Mouse (Mus musculus): ENCODE measurements around the gene Fzd9. TPM values are rescaled to one million over a fixed set of nuclear protein-coding genes. Genes with fewer than 3 reads are reported as not detected.

The Fzd9 gene
- not detected for polyA plus RNA-seq (2017; shearing (Covaris generic))

DNA sequence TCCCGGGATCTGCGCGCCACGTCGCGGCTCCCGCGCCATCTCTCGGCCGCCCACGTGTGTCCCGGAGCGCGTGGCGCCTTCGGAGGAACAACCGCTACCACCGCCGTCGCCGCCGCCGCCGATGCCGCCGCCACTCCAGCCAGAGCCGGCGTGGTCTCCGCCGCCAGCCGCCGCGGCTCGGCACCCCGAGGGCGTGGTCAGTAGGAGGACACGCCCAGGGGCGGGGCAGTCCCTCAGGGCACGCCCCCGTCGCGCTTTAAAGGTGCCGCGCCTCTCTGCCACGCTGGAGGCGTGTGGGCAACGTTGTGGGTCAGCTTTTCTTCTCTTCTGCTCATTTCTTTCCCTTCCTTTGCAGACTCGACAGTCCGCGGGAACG, at the start of gene Fzd9:
Fzd9 (minus strand) TSS at position 152 of the 376 bp plus-strand sequence.

Other genes with a start within 250 kb of the Fzd9 start
- gene Abhd11, start 242.1 kb downstream of the Fzd9 start, polyA plus RNA-seq (2017; shearing (Covaris generic)), result 92.5 TPM
- 24.8 TPM for gene Stx1a, start 227.7 kb downstream of the Fzd9 start, polyA plus RNA-seq (2017; shearing (Covaris generic))
- gene Dnajc30, start 187.0 kb downstream of the Fzd9 start, polyA plus RNA-seq (2017; shearing (Covaris generic)), result 20.5 TPM
- gene Bud23, start 186.3 kb downstream of the Fzd9 start, polyA plus RNA-seq (2017; shearing (Covaris generic)), result 110 TPM
- gene Vps37d, start 173.0 kb downstream of the Fzd9 start, polyA plus RNA-seq (2017; shearing (Covaris generic)), result 0.19 TPM
- gene Mlxipl, start 161.3 kb downstream of the Fzd9 start, polyA plus RNA-seq (2017; shearing (Covaris generic)), result 0.20 TPM
- gene Tbl2, start 101.6 kb downstream of the Fzd9 start, polyA plus RNA-seq (2017; shearing (Covaris generic)), result 13.8 TPM
- gene Bcl7b, start 82.9 kb downstream of the Fzd9 start, polyA plus RNA-seq (2017; shearing (Covaris generic)), result 107 TPM
- 51.2 TPM for gene Baz1b, start 64.0 kb downstream of the Fzd9 start, polyA plus RNA-seq (2017; shearing (Covaris generic))
- gene Fkbp6, start 98.8 kb upstream of the Fzd9 start, polyA plus RNA-seq (2017; shearing (Covaris generic)), result not detected
- gene Trim50, start 102.1 kb upstream of the Fzd9 start, polyA plus RNA-seq (2017; shearing (Covaris generic)), result not detected
- 46.9 TPM for gene Nsun5, start 118.7 kb upstream of the Fzd9 start, polyA plus RNA-seq (2017; shearing (Covaris generic))
- 38.3 TPM for gene Pom121, start 143.3 kb upstream of the Fzd9 start, polyA plus RNA-seq (2017; shearing (Covaris generic))

Data from CD4-positive, CD25-positive, alpha-beta regulatory T cell (primary cell).